Mouse (Mus musculus): Measurements from ENCODE around the gene Fam169a.

GRCm38 (mm10) chr13:97064413-97064812 lies 2.7 kb upstream of the Fam169a start:
- no peak for TF ChIP-seq CTCF (IDR thresholded peaks at IDR 0.05; ENCODE audit: insufficient read depth, low read length)
- no peak for TF ChIP-seq POLR2A (IDR thresholded peaks at IDR 0.05; ENCODE audit: borderline replicate concordance, extremely low read depth, low read depth, low read length)

Measured in lung, adult 2 months (tissue).